Mouse (Mus musculus) spleen, adult 2 months (tissue): ENCODE results near the gene Spc24. TPM values are rescaled to one million over a fixed set of nuclear protein-coding genes. Genes with fewer than 3 reads are reported as not detected.
A peak's percentile ranks its signal among the peaks of the same experiment; 100 is the strongest.

Source experiments
- DNase-seq, 2 experiments: peaks; one replicate each; pipeline versions ENCODE4 v3.0.0 to v3.0.0-alpha.2; 2012 to 2021; ENCODE audit warnings: low spot score in 2 of 2, low read depth in 1 of 2
- H3K27ac ChIP-seq: fragments of 200-500 bp; 2 replicates; pipeline ENCODE4 v1.5.1; 2012; ENCODE audit warnings: low read length, inconsistent platforms; ENCODE audit not compliant: insufficient read depth
- H3K27me3 ChIP-seq: fragments of 200-500 bp; 2 replicates; pipeline ENCODE4 v1.6.1; 2012; ENCODE audit warnings: mild to moderate bottlenecking, moderate library complexity, low read length, inconsistent platforms; ENCODE audit not compliant: control insufficient read depth, insufficient read depth
- H3K36me3 ChIP-seq: fragments of 200-500 bp; 2 replicates; pipeline ENCODE4 v1.6.1; 2012; ENCODE audit warnings: mild to moderate bottlenecking, low read length, inconsistent platforms; ENCODE audit not compliant: control insufficient read depth, insufficient read depth
- H3K4me1 ChIP-seq: fragments of 200-500 bp; 2 replicates; pipeline ENCODE4 v1.6.1; 2011; ENCODE audit warnings: inconsistent platforms; ENCODE audit not compliant: control insufficient read depth, insufficient read depth, insufficient read length
- H3K4me3 ChIP-seq: fragments of 200-500 bp; 2 replicates; pipeline ENCODE4 v1.5.1; 2011; ENCODE audit warnings: mild to moderate bottlenecking, inconsistent platforms; ENCODE audit not compliant: insufficient read depth, insufficient read length; ENCODE audit errors: extremely low read depth
- CTCF ChIP-seq: fragments of 200-500 bp; IDR thresholded peaks from 2 replicates; pipeline ENCODE4 v1.5.1; 2011; ENCODE audit warnings: mild to moderate bottlenecking, inconsistent platforms; ENCODE audit not compliant: insufficient read depth, insufficient read length, insufficient replicate concordance; ENCODE audit errors: extremely low read depth
- POLR2A ChIP-seq: fragments of 200-500 bp; IDR thresholded peaks from 2 replicates; pipeline ENCODE4 v1.6.1; 2011; ENCODE audit warnings: low read depth, low read length, inconsistent platforms
- WGBS: fragments of 180-500 bp; shearing (Covaris S2); methylation state at CpG from one replicate; pipeline ENCODE4 v1.1.7; 2018; 5-methylcytosine and 5-hydroxymethylcytosine counted together
- polyA plus RNA-seq: library from polyadenylated mRNA; depleted of rRNA; stranded (reverse); fragments of >200 nt; gene quantifications from 2 replicates; pipeline ENCODE4 v1.2.3, GENCODE M21; 2012; rRNA removed

Gene Spc24
- polyA plus RNA-seq, 1 experiment: 9.0 TPM

DNA sequence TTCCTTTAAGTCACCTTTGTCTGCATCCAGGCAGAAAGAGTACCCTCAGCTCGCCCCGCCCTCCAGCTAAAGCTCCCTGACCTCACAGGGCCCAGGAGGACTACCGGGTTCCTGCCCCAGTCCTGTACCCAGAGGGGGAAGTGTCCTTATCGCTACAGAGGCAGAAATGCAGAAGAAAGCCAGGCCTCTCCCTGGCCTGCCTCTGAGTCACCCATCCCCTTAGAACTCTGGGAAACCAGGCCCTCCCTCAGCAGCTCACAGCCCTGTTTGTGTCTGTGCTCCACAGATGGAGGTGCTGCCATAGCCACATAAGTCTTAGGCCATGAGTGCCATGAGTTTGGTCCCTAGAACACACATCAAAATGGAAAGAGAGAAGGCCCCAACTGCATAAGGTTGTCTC lies 44.8 kb downstream of the Spc24 start:
- WGBS: 35% methylated on average over 4 of the region's 4 CpGs
- DNase-seq: no peak
- H3K27ac ChIP-seq: 0 out of 2 replicates have a peak overlapping the region, but pooled peaks have one; percentile 28

DNA sequence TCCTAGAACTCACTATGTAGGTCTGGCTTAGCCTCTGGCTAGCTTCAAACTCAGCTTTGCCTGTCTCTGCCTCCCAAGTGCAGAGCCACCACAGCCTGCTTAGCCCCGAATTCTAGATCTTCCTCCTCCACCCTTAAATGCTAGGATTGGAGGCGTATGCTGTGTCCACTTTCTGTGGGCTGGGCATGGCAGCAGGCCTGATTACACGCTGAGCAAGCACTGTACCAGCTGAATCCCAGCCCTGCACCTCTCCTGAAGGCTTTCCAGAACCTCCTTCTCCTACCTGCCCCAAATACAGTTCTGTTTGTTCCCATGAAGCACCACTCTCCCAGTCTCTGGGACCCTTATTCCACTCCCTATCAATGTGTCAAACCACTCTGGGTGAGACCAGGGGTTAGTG lies 50.8 kb downstream of the Spc24 start:
- whole genome bisulfite sequencing: 93% methylated on average over 3 of the region's 3 CpGs
- Histone ChIP-seq H3K4me1 (no peaks in the 10 kb centered on the region), H3K36me3 (peaks cover 4% of the 10 kb centered on the region), H3K27ac (no peak overlapping the region), H3K4me3 (no peak overlapping the region), H3K27me3 (no peaks in the 10 kb centered on the region)
- DNase-seq: no peak
- no peak for TF ChIP-seq CTCF
- TF ChIP-seq POLR2A: no peak

More for the DNA sequence above, 44.8 kb downstream of the Spc24 start:
- TF ChIP-seq CTCF (no peak), POLR2A (no peak)
- Histone ChIP-seq H3K4me1 (no peaks in the 10 kb centered on the region), H3K36me3 (no peaks in the 10 kb centered on the region), H3K27me3 (no peaks in the 10 kb centered on the region), H3K4me3 (no peak overlapping the region)

DNA sequence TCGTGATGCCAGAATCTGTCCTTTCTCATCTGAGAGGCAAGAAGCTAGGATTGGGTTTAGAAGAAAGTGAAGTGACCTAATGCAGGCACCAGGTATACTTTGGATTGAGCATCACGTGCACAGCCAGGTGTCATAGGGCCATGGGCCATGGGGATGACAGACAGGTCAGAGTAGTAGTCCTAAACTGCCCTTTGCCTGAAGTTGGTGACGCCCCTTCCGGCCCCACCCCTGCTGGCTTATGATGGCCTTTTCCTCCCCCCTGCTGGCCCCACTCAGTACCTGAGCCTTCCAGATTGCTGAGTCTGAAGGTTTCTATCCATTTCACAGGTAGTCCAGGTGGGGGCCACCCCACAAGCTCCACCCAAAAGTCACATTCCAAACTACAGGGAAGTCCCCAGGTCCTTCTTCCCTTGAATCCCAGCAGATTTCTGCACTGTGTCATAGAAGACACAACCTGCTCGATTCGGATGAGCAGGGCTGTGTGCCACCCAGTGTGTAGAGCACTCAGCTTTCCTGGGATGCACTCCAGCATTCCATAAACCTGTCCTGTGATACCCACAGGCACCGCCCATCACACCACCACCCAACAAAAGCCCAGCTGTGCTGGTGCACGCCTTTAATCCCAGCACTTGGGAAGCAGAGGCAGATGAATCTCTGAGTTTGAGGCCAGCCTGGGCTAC lies 53.4 kb downstream of the Spc24 start:
- no peak overlapping the region for H3K4me3 ChIP-seq
- DNase-seq: no peak

DNA sequence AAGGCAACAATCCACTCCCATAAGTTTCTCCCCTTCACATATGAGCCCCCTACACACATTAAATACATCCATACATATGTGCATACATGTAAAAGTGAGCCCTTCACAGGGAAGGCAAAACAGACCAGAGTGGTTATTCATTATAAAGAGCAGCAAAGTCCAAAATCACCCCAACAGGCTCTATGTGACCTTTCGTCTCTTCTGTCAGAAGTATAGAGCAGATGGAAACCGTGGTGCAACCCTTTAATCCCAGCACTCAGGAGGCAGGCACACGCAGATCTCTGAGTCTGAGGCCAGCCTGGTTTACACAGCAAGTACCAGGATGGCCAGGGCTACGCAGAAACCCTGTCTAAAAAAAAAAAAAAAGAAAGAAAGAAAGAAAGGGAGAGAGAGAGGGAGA lies 54.0 kb downstream of the Spc24 start:
- DNase-seq: no peak
- peaks cover 23% of the 10 kb centered on the region for H3K36me3 ChIP-seq
- no peak for TF ChIP-seq POLR2A
- no peak for TF ChIP-seq CTCF
- no peak overlapping the region for H3K4me3 ChIP-seq
- 91% methylated on average over 4 of the region's 4 CpGs for WGBS
- no peaks in the 10 kb centered on the region for H3K27me3 ChIP-seq
- H3K4me1 ChIP-seq: no peaks in the 10 kb centered on the region
- H3K27ac ChIP-seq: no peak overlapping the region

More for the DNA sequence above, 53.4 kb downstream of the Spc24 start:
- H3K27me3 ChIP-seq: no peaks in the 10 kb centered on the region
- 93% methylated on average over 8 of the region's 8 CpGs for WGBS
- no peak overlapping the region for H3K27ac ChIP-seq
- H3K4me1 ChIP-seq: no peaks in the 10 kb centered on the region
- H3K36me3 ChIP-seq: peaks cover 18% of the 10 kb centered on the region
- no peak for TF ChIP-seq POLR2A
- no peak for TF ChIP-seq CTCF

Other genes starting within 250 kb of the Spc24 start
- gene AB124611, start 234.1 kb downstream of the Spc24 start, polyA plus RNA-seq: 69.1 and 79.0 TPM in 2 replicates
- gene Carm1, start 213.4 kb downstream of the Spc24 start, polyA plus RNA-seq: 59.3 and 87.8 TPM in 2 replicates
- gene Timm29, start 167.6 kb downstream of the Spc24 start, polyA plus RNA-seq: 14.9 and 17.6 TPM in 2 replicates
- 22.0 and 29.0 TPM in 2 replicates for gene Yipf2, start 167.5 kb downstream of the Spc24 start, polyA plus RNA-seq
- 30.2 and 44.3 TPM in 2 replicates for gene Smarca4, start 144.1 kb downstream of the Spc24 start, polyA plus RNA-seq
- 19.4 and 23.6 TPM in 2 replicates for gene Ldlr, start 36.8 kb downstream of the Spc24 start, polyA plus RNA-seq
- 15.4 and 19.8 TPM in 2 replicates for gene Kank2, start 38.4 kb upstream of the Spc24 start, polyA plus RNA-seq
- gene Angptl8, start 75.2 kb upstream of the Spc24 start, polyA plus RNA-seq: 0.60 and 1.3 TPM in 2 replicates
- gene Dock6, start 92.3 kb upstream of the Spc24 start, polyA plus RNA-seq: 43.3 and 47.6 TPM in 2 replicates
- 21.1 and 29.6 TPM in 2 replicates for gene Rab3d, start 157.9 kb upstream of the Spc24 start, polyA plus RNA-seq
- 0.75 and 0.95 TPM in 2 replicates for gene Ccdc159, start 167.2 kb upstream of the Spc24 start, polyA plus RNA-seq
- gene Tmem205, start 167.3 kb upstream of the Spc24 start, polyA plus RNA-seq: 19.4 and 24.1 TPM in 2 replicates
- gene Plppr2, start 176.7 kb upstream of the Spc24 start, polyA plus RNA-seq: 2.6 and 3.9 TPM in 2 replicates
- gene Swsap1, start 195.5 kb upstream of the Spc24 start, polyA plus RNA-seq: 6.5 and 7.4 TPM in 2 replicates
- gene Epor, start 203.2 kb upstream of the Spc24 start, polyA plus RNA-seq: 49.5 and 59.5 TPM in 2 replicates
- 7.4 and 8.0 TPM in 2 replicates for gene Rgl3, start 229.1 kb upstream of the Spc24 start, polyA plus RNA-seq
- 0.12 TPM in 1 of 2 replicates, not detected in the other for gene Ccdc151, start 242.3 kb upstream of the Spc24 start, polyA plus RNA-seq
- gene Prkcsh, start 242.5 kb upstream of the Spc24 start, polyA plus RNA-seq: 47.4 and 48.7 TPM in 2 replicates